Mouse (Mus musculus) liver, embryonic 13.5 days (tissue): ENCODE results near the gene Syt16. TPM values are rescaled to one million over a fixed set of nuclear protein-coding genes. Genes with fewer than 3 reads are reported as not detected.

Experiments
- ATAC-seq: fragments of 200-750 bp; cut with Nextera tagmentation; 2 replicates; pipeline ENCODE4 v1.8.0; 2017; ENCODE audit warnings: low read depth, mild to moderate bottlenecking, moderate number of reproducible peaks, moderate library complexity
- DNase-seq: peaks from one replicate; pipeline ENCODE4 v3.0.0; 2022
- H3K27ac ChIP-seq: fragments of 300-500 bp; sonication (generic); 2 replicates; pipeline ENCODE4 v1.5.1; 2015; ENCODE audit warnings: moderate library complexity, mild to moderate bottlenecking, inconsistent platforms
- H3K27me3 ChIP-seq: fragments of 300-500 bp; sonication (generic); 2 replicates; pipeline ENCODE4 v1.6.1; 2015; ENCODE audit warnings: mild to moderate bottlenecking, inconsistent platforms
- H3K36me3 ChIP-seq: fragments of 300-500 bp; sonication (generic); 2 replicates; pipeline ENCODE4 v1.6.1; 2015; ENCODE audit warnings: mild to moderate bottlenecking, inconsistent platforms
- H3K4me1 ChIP-seq: fragments of 300-500 bp; sonication (generic); replicated peaks from 2 replicates; pipeline ENCODE4 v1.6.1; 2015; ENCODE audit warnings: inconsistent platforms
- H3K4me2 ChIP-seq: fragments of 300-500 bp; sonication (generic); 2 replicates; pipeline ENCODE4 v1.6.1; 2015; ENCODE audit warnings: inconsistent platforms, mild to moderate bottlenecking, moderate library complexity
- H3K4me3 ChIP-seq: fragments of 300-500 bp; sonication (generic); replicated peaks from 2 replicates; pipeline ENCODE4 v1.5.1; 2015; ENCODE audit warnings: mild to moderate bottlenecking, inconsistent platforms
- H3K9ac ChIP-seq: fragments of 300-500 bp; sonication (generic); 2 replicates; pipeline ENCODE4 v1.6.1; 2015; ENCODE audit warnings: mild to moderate bottlenecking, inconsistent platforms
- H3K9me3 ChIP-seq: fragments of 300-500 bp; sonication (generic); replicated peaks from 2 replicates; pipeline ENCODE4 v1.6.1; 2016; ENCODE audit warnings: inconsistent platforms
- WGBS: fragments of 180-500 bp; shearing (Covaris S2); methylation state at CpG from one replicate; pipeline ENCODE4 v1.1.7; 2015; ENCODE audit not compliant: insufficient replicate concordance; 5-methylcytosine and 5-hydroxymethylcytosine counted together
- polyA plus RNA-seq: library from polyadenylated mRNA; unstranded; fragments of >200 nt; fragmentation: Nextera tagmentation; extraction: Ambion mirVana; gene quantifications from 2 replicates; pipeline ENCODE4 v1.2.1, GENCODE M21; 2015

The Syt16 gene
- polyA plus RNA-seq, 1 experiment from 2014 or later, result 0.09 TPM

GRCm38 (mm10) chr12:74014739-74015270, 17.3 kb downstream of the Syt16 start:
- Histone ChIP-seq H3K9me3 (no peaks in the 10 kb centered on the region), H3K27ac (no peak overlapping the region), H3K4me1 (no peaks in the 10 kb centered on the region), H3K4me3 (no peak overlapping the region), H3K4me2 (no peak overlapping the region), H3K9ac (no peak overlapping the region), H3K36me3 (no peaks in the 10 kb centered on the region), H3K27me3 (no peaks in the 10 kb centered on the region)
- ATAC-seq, result no peak
- no peak for DNase-seq
- WGBS, result 39% methylated on average over 7 of the region's 7 CpGs

- Histone ChIP-seq H3K27me3 (no peaks in the 10 kb centered on the region), H3K4me1 (no peaks in the 10 kb centered on the region), H3K4me3 (no peak overlapping the region), H3K36me3 (no peaks in the 10 kb centered on the region), H3K9me3 (no peaks in the 10 kb centered on the region), H3K9ac (no peak overlapping the region), H3K4me2 (no peak overlapping the region), H3K27ac (no peak overlapping the region)
- no peak for DNase-seq
- ATAC-seq, result no peak
- 60% methylated on average over 5 of the region's 5 CpGs for WGBS
Measured at GRCm38 (mm10) chr12:74015491-74015890, 18.0 kb downstream of the Syt16 start.

- Histone ChIP-seq H3K27me3 (no peaks in the 10 kb centered on the region), H3K36me3 (no peaks in the 10 kb centered on the region), H3K4me1 (no peaks in the 10 kb centered on the region), H3K9ac (no peak overlapping the region), H3K27ac (no peak overlapping the region), H3K4me2 (no peak overlapping the region), H3K4me3 (no peak overlapping the region), H3K9me3 (no peaks in the 10 kb centered on the region)
- WGBS, result 68% methylated on average over 5 of the region's 5 CpGs
- DNase-seq, result no peak
- ATAC-seq, result no peak
Measured at GRCm38 (mm10) chr12:74023260-74023659, 25.8 kb downstream of the Syt16 start.

GRCm38 (mm10) chr12:74024912-74025311, 27.5 kb downstream of the Syt16 start:
- Histone ChIP-seq H3K27ac (no peak overlapping the region), H3K27me3 (no peaks in the 10 kb centered on the region), H3K4me2 (no peak overlapping the region), H3K9me3 (no peaks in the 10 kb centered on the region), H3K4me1 (no peaks in the 10 kb centered on the region), H3K4me3 (no peak overlapping the region), H3K36me3 (no peaks in the 10 kb centered on the region), H3K9ac (no peak overlapping the region)
- 78% methylated on average over 2 of the region's 2 CpGs for WGBS
- ATAC-seq, result no peak
- no peak for DNase-seq

GRCm38 (mm10) chr12:74043225-74043624, 45.8 kb downstream of the Syt16 start:
- WGBS, result 69% methylated on average over 5 of the region's 5 CpGs
- H3K27me3 ChIP-seq, result no peaks in the 10 kb centered on the region
- no peak overlapping the region for H3K27ac ChIP-seq
- DNase-seq, result no peak
- no peak overlapping the region for H3K9ac ChIP-seq
- ATAC-seq, result no peak
- H3K9me3 ChIP-seq, result no peaks in the 10 kb centered on the region
- H3K36me3 ChIP-seq, result no peaks in the 10 kb centered on the region
- no peaks in the 10 kb centered on the region for H3K4me1 ChIP-seq
- H3K4me3 ChIP-seq, result no peak overlapping the region
- no peak overlapping the region for H3K4me2 ChIP-seq

GRCm38 (mm10) chr12:74043755-74044154, 46.3 kb downstream of the Syt16 start:
- Histone ChIP-seq H3K9me3 (no peaks in the 10 kb centered on the region), H3K27me3 (no peaks in the 10 kb centered on the region), H3K9ac (no peak overlapping the region), H3K4me2 (no peak overlapping the region), H3K27ac (no peak overlapping the region), H3K4me3 (no peak overlapping the region), H3K4me1 (no peaks in the 10 kb centered on the region), H3K36me3 (no peaks in the 10 kb centered on the region)
- WGBS, result 47% methylated on average over 6 of the region's 6 CpGs
- ATAC-seq (no peak), DNase-seq (no peak)

- no peaks in the 10 kb centered on the region for H3K4me1 ChIP-seq
- H3K36me3 ChIP-seq, result no peaks in the 10 kb centered on the region
- no peaks in the 10 kb centered on the region for H3K9me3 ChIP-seq
- 73% methylated on average over 4 of the region's 4 CpGs for WGBS
- H3K27ac ChIP-seq, result no peak overlapping the region
- DNase-seq, result no peak
- H3K9ac ChIP-seq, result no peak overlapping the region
- ATAC-seq, result no peak
- no peaks in the 10 kb centered on the region for H3K27me3 ChIP-seq
- H3K4me3 ChIP-seq, result no peak overlapping the region
- H3K4me2 ChIP-seq, result no peak overlapping the region
Measured at GRCm38 (mm10) chr12:74044241-74044640, 46.8 kb downstream of the Syt16 start.

GRCm38 (mm10) chr12:74055336-74055931, 58.0 kb downstream of the Syt16 start:
- ATAC-seq (no peak), DNase-seq (no peak)
- 47% methylated on average over 12 of the region's 12 CpGs for WGBS

GRCm38 (mm10) chr12:74056162-74056561, 58.7 kb downstream of the Syt16 start:
- no peaks in the 10 kb centered on the region for H3K4me1 ChIP-seq
- ATAC-seq, result no peak

More at GRCm38 (mm10) chr12:74055336-74055931, 58.0 kb downstream of the Syt16 start:
- Histone ChIP-seq H3K27ac (no peak overlapping the region), H3K4me2 (no peak overlapping the region), H3K27me3 (no peaks in the 10 kb centered on the region), H3K4me3 (no peak overlapping the region), H3K9me3 (no peaks in the 10 kb centered on the region), H3K36me3 (no peaks in the 10 kb centered on the region), H3K9ac (no peak overlapping the region), H3K4me1 (no peaks in the 10 kb centered on the region)

GRCm38 (mm10) chr12:74062547-74062946, 65.1 kb downstream of the Syt16 start:
- no peak overlapping the region for H3K4me3 ChIP-seq
- DNase-seq (no peak), ATAC-seq (no peak)
- H3K4me1 ChIP-seq, result no peaks in the 10 kb centered on the region
- WGBS, result 74% methylated on average over 1 of the region's 1 CpGs
- no peak overlapping the region for H3K27ac ChIP-seq
- no peaks in the 10 kb centered on the region for H3K27me3 ChIP-seq
- no peaks in the 10 kb centered on the region for H3K36me3 ChIP-seq
- H3K4me2 ChIP-seq, result no peak overlapping the region
- no peaks in the 10 kb centered on the region for H3K9me3 ChIP-seq
- no peak overlapping the region for H3K9ac ChIP-seq

More at GRCm38 (mm10) chr12:74056162-74056561, 58.7 kb downstream of the Syt16 start:
- Histone ChIP-seq H3K9me3 (no peaks in the 10 kb centered on the region), H3K27ac (no peak overlapping the region), H3K27me3 (no peaks in the 10 kb centered on the region), H3K9ac (no peak overlapping the region), H3K36me3 (no peaks in the 10 kb centered on the region), H3K4me3 (no peak overlapping the region), H3K4me2 (no peak overlapping the region)
- WGBS, result 81% methylated on average over 2 of the region's 2 CpGs
- no peak for DNase-seq

- DNase-seq (no peak), ATAC-seq (no peak)
- Histone ChIP-seq H3K36me3 (no peaks in the 10 kb centered on the region), H3K27me3 (no peaks in the 10 kb centered on the region), H3K9ac (no peak overlapping the region), H3K4me3 (no peak overlapping the region), H3K9me3 (no peaks in the 10 kb centered on the region), H3K4me1 (no peaks in the 10 kb centered on the region), H3K27ac (no peak overlapping the region), H3K4me2 (no peak overlapping the region)
- 68% methylated on average over 1 of the region's 1 CpGs for WGBS
Measured at GRCm38 (mm10) chr12:74068912-74069311, 71.5 kb downstream of the Syt16 start.

GRCm38 (mm10) chr12:74075590-74075989, 78.1 kb downstream of the Syt16 start:
- no peak overlapping the region for H3K4me3 ChIP-seq
- WGBS, result 59% methylated on average over 3 of the region's 3 CpGs
- H3K4me2 ChIP-seq, result no peak overlapping the region
- no peaks in the 10 kb centered on the region for H3K4me1 ChIP-seq
- H3K27me3 ChIP-seq, result no peaks in the 10 kb centered on the region
- H3K27ac ChIP-seq, result no peak overlapping the region
- no peak for ATAC-seq
- H3K36me3 ChIP-seq, result no peaks in the 10 kb centered on the region
- DNase-seq, result no peak
- no peaks in the 10 kb centered on the region for H3K9me3 ChIP-seq
- no peak overlapping the region for H3K9ac ChIP-seq
